Comparison of ENCODE assay signal across 9 mouse cellular contexts in the genomic region with DNA sequence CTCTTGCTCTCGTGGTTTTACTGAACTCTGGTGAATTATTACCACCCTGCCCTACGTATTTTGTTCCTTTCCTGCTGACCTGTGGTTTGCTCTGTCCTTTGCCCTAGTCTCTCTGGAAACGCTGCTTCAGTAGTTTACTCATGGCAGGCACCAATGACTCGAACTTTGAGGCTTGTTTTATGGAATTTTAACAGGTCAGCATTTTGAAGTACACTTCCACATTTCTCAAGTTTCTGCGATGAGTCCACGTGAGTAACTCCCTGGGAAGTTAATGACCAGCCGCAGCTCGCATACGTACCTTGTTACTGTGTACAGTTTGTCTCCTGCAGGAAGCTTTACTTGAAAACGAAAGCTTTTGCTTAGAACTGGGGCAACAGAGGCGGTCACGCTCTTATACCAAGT. TPM values are rescaled to one million over a fixed set of nuclear protein-coding genes. Genes with fewer than 3 reads are reported as not detected.
A peak's percentile ranks its signal among the peaks of the same experiment; 100 is the strongest.
DNase-seq lines count a peak whose midpoint lies in the region; ATAC-seq lines count a peak whose summit lies in the region.
"Had no signal": no experiment of that assay in that cellular context is flagged by ENCODE, and none has a peak within 500 bp of the region (broad histone marks: within the 10 kb centered on the region; RNA-seq: fewer than 3 reads in every experiment).

No protein-coding gene starts in this region.

- H3K9ac ChIP-seq in stomach, embryonic 15.5 days, result no peak overlapping the region

- H3K36me3 ChIP-seq in stomach, embryonic 15.5 days, result no peaks in the 10 kb centered on the region

- ATAC-seq in hematopoietic stem cell, adult 5-6 weeks (replicated peaks in 1 of 2; ENCODE audit: insufficient read depth in 1 of 2, low FRiP score in 2 of 2, low TSS enrichment in 1 of 2, low read depth in 1 of 2, poor library complexity in 2 of 2, severe bottlenecking in 2 of 2), result peak; percentile 62 to 65
- peak; percentile 67; the same call in 1 of the 2 replicates for ATAC-seq in stomach, embryonic 15.5 days (ENCODE audit: insufficient read depth, low FRiP score, low read depth)
- no peak for ATAC-seq in erythroblast, adult 5-6 weeks (replicated peaks; ENCODE audit: low FRiP score, poor library complexity, severe bottlenecking)
- no peak for ATAC-seq in monocyte, adult 5-6 weeks (replicated peaks; ENCODE audit: insufficient number of reproducible peaks, low FRiP score, low TSS enrichment, poor library complexity, severe bottlenecking)

- H3K4me2 ChIP-seq in stomach, embryonic 15.5 days, result peak overlapping the region; percentile 38

- H3K4me1 ChIP-seq in stomach, embryonic 15.5 days, result peaks cover 4% of the 10 kb centered on the region; the same call in 1 of the 2 replicates

- no peaks in the 10 kb centered on the region for H3K27me3 ChIP-seq in stomach, embryonic 15.5 days (replicated peaks)

- H3K4me3 ChIP-seq in stomach, embryonic 15.5 days (replicated peaks), result 0 out of 2 replicates have a peak overlapping the region, but pooled peaks have one; percentile 10

- no peaks in the 10 kb centered on the region for H3K9me3 ChIP-seq in stomach, embryonic 15.5 days

- DNase-seq in lung, adult 18-20 months, result peak; percentile 17 to 51
- no peak for DNase-seq in lung, postnatal 4 days
- peak; percentile 6 for DNase-seq in liver
- no peak for DNase-seq in retina, postnatal 1 day
- DNase-seq: gastrocnemius, postnatal 25 days had no signal

- 22% methylated on average over 12 of the region's 12 CpGs for WGBS in stomach, embryonic 15.5 days

- peak overlapping the region; percentile 55 for H3K27ac ChIP-seq in stomach, embryonic 15.5 days

RNA-seq across cellular contexts. Expression of gene Aspa, which starts 2.9 kb away (rescaled TPM):
- 12.3 and 17.8 TPM in 2 replicates for total RNA-seq in hematopoietic stem cell, adult 5-6 weeks (2017)
- 2.7 and 3.2 TPM in 2 replicates for polyA plus RNA-seq in stomach, embryonic 15.5 days (2015; fragmentation: Nextera tagmentation; extraction: Ambion mirVana)
- 1.3 TPM in 1 of 2 replicates, not detected in the other for total RNA-seq in erythroblast, adult 5-6 weeks (2015; ENCODE audit: low replicate concordance)
- not detected in 2 replicates for total RNA-seq in erythroblast, adult 5-6 weeks (2017; ENCODE audit: low replicate concordance)
- total RNA-seq in monocyte, adult 5-6 weeks (2017), result 0.49 to 12.6 TPM (median 6.0 TPM) in 3 replicates

RNA-seq across cellular contexts. Expression of gene Gm49340, which starts 3.1 kb away (rescaled TPM):
- total RNA-seq in hematopoietic stem cell, adult 5-6 weeks (2017), result not detected in 2 replicates
- not detected in 2 replicates for polyA plus RNA-seq in stomach, embryonic 15.5 days (2015; fragmentation: Nextera tagmentation; extraction: Ambion mirVana)
- not detected in 2 replicates for total RNA-seq in erythroblast, adult 5-6 weeks (2015; ENCODE audit: low replicate concordance)
- total RNA-seq in erythroblast, adult 5-6 weeks (2017; ENCODE audit: low replicate concordance), result not detected in 2 replicates
- total RNA-seq in monocyte, adult 5-6 weeks (2017), result not detected in 3 replicates
- total RNA-seq: gastrocnemius, postnatal 25 days had no signal

RNA-seq across cellular contexts. Expression of gene Spata22, which starts 3.1 kb away (rescaled TPM):
- total RNA-seq in hematopoietic stem cell, adult 5-6 weeks (2017), result not detected in 2 replicates
- 0.23 and 0.27 TPM in 2 replicates for polyA plus RNA-seq in stomach, embryonic 15.5 days (2015; fragmentation: Nextera tagmentation; extraction: Ambion mirVana)
- not detected in 2 replicates for total RNA-seq in erythroblast, adult 5-6 weeks (2015; ENCODE audit: low replicate concordance)
- total RNA-seq in erythroblast, adult 5-6 weeks (2017; ENCODE audit: low replicate concordance), result not detected in 2 replicates
- not detected in 3 replicates for total RNA-seq in monocyte, adult 5-6 weeks (2017)
- total RNA-seq: gastrocnemius, postnatal 25 days had no signal

RNA-seq across cellular contexts. Expression of gene Olfr20, which starts 24.1 kb away (rescaled TPM):
- total RNA-seq in hematopoietic stem cell, adult 5-6 weeks (2017), result not detected in 2 replicates
- not detected in 2 replicates for polyA plus RNA-seq in stomach, embryonic 15.5 days (2015; fragmentation: Nextera tagmentation; extraction: Ambion mirVana)
- not detected in 2 replicates for total RNA-seq in erythroblast, adult 5-6 weeks (2015; ENCODE audit: low replicate concordance)
- total RNA-seq in erythroblast, adult 5-6 weeks (2017; ENCODE audit: low replicate concordance), result not detected in 2 replicates
- not detected in 3 replicates for total RNA-seq in monocyte, adult 5-6 weeks (2017)
- total RNA-seq: gastrocnemius, postnatal 25 days had no signal

RNA-seq across cellular contexts. Expression of gene Olfr376, which starts 44.6 kb away (rescaled TPM):
- not detected in 2 replicates for total RNA-seq in hematopoietic stem cell, adult 5-6 weeks (2017)
- not detected in 2 replicates for polyA plus RNA-seq in stomach, embryonic 15.5 days (2015; fragmentation: Nextera tagmentation; extraction: Ambion mirVana)
- not detected in 2 replicates for total RNA-seq in erythroblast, adult 5-6 weeks (2015; ENCODE audit: low replicate concordance)
- not detected in 2 replicates for total RNA-seq in erythroblast, adult 5-6 weeks (2017; ENCODE audit: low replicate concordance)
- not detected in 3 replicates for total RNA-seq in monocyte, adult 5-6 weeks (2017)
- total RNA-seq: gastrocnemius, postnatal 25 days had no signal

Comparison
In these comparisons a context has a peak if more than half of its experiments do, and no peak if none do; other contexts are left out.
1. DNase-seq: peak in lung, adult 18-20 months (2 of 2) and liver (single experiment); none in lung, postnatal 4 days (0 of 2) and retina, postnatal 1 day (single experiment).
2. ATAC-seq: peak in hematopoietic stem cell, adult 5-6 weeks (2 of 2) and stomach, embryonic 15.5 days (single experiment); none in erythroblast, adult 5-6 weeks (single experiment) and monocyte, adult 5-6 weeks (single experiment).